Mouse (Mus musculus) liver, embryonic 16.5 days (tissue): ENCODE results near the gene Hnrnpa3. TPM values are rescaled to one million over a fixed set of nuclear protein-coding genes. Genes with fewer than 3 reads are reported as not detected.

ENCODE experiments used
- ATAC-seq: fragments of 200-750 bp; cut with Nextera tagmentation; 2 replicates; pipeline ENCODE4 v1.8.0; 2017; ENCODE audit warnings: low read depth, mild to moderate bottlenecking, moderate number of reproducible peaks, moderate library complexity
- H3K27ac ChIP-seq: fragments of 300-500 bp; sonication (generic); 2 replicates; pipeline ENCODE4 v1.5.1; 2014; ENCODE audit warnings: mild to moderate bottlenecking, low read length
- H3K27me3 ChIP-seq: fragments of 300-500 bp; sonication (generic); 2 replicates; pipeline ENCODE4 v1.6.1; 2014; ENCODE audit warnings: low read depth, low read length, mixed read lengths; ENCODE audit not compliant: control insufficient read depth, insufficient read depth
- H3K36me3 ChIP-seq: fragments of 300-500 bp; sonication (generic); 2 replicates; pipeline ENCODE4 v1.6.1; 2014; ENCODE audit warnings: mild to moderate bottlenecking; ENCODE audit not compliant: control insufficient read depth, insufficient read depth
- H3K4me1 ChIP-seq: fragments of 300-500 bp; sonication (generic); 2 replicates; pipeline ENCODE4 v1.6.1; 2014; ENCODE audit warnings: low read depth, low read length, mixed read lengths; ENCODE audit not compliant: control insufficient read depth
- H3K4me2 ChIP-seq: fragments of 300-500 bp; sonication (generic); 2 replicates; pipeline ENCODE4 v1.6.1; 2014; ENCODE audit warnings: low read depth, low read length, mixed read lengths
- H3K4me3 ChIP-seq: fragments of 300-500 bp; sonication (generic); 2 replicates; pipeline ENCODE4 v1.5.1; 2014; ENCODE audit warnings: low read depth, mild to moderate bottlenecking, low read length
- H3K9ac ChIP-seq: fragments of 300-500 bp; sonication (generic); 2 replicates; pipeline ENCODE4 v1.6.1; 2014; ENCODE audit warnings: low read depth, low read length
- H3K9me3 ChIP-seq: fragments of 300-500 bp; sonication (generic); replicated peaks from 2 replicates; pipeline ENCODE4 v1.6.1; 2016; ENCODE audit warnings: low read length; ENCODE audit not compliant: control insufficient read depth
- WGBS: fragments of 180-500 bp; shearing (Covaris S2); extraction: QIAGEN DNeasy Blood & Tissue Kit; methylation state at CpG from one replicate; pipeline ENCODE4 v1.1.7; 2014; ENCODE audit not compliant: insufficient replicate concordance; 5-methylcytosine and 5-hydroxymethylcytosine counted together
- polyA plus RNA-seq: library from polyadenylated mRNA; unstranded; fragments of >200 nt; fragmentation: Nextera tagmentation; extraction: Ambion mirVana; gene quantifications from 2 replicates; pipeline ENCODE4 v1.2.1, GENCODE M21; 2015

Gene Hnrnpa3
- polyA plus RNA-seq, 1 experiment from 2014 or later: 94.3 TPM

DNA sequence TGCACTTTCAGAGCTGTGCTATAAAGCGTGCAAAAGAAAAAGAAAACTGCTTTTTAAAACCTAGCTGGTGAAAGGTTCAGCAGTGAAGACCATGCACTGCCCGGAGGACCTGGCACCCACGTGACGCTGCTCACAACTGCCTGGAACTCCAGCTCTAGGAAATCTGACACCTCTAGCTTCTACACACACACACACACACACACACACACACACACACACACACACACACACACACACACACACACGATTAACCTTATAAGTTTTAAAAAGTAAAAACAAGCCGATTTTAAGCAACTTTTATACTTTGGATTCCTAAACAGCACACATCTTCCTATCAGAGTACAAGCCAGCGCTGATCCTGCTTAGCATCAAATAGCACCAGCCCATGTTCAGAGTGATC, 22.4 kb downstream of the Hnrnpa3 start:
- Histone ChIP-seq H3K9ac (no peak overlapping the region), H3K4me3 (no peak overlapping the region), H3K27me3 (no peaks in the 10 kb centered on the region), H3K4me1 (peaks cover 22% of the 10 kb centered on the region), H3K27ac (no peak overlapping the region), H3K4me2 (no peak overlapping the region), H3K9me3 (no peaks in the 10 kb centered on the region), H3K36me3 (peaks cover 21% of the 10 kb centered on the region)
- WGBS: 63% methylated on average over 7 of the region's 7 CpGs
- no peak for ATAC-seq

DNA sequence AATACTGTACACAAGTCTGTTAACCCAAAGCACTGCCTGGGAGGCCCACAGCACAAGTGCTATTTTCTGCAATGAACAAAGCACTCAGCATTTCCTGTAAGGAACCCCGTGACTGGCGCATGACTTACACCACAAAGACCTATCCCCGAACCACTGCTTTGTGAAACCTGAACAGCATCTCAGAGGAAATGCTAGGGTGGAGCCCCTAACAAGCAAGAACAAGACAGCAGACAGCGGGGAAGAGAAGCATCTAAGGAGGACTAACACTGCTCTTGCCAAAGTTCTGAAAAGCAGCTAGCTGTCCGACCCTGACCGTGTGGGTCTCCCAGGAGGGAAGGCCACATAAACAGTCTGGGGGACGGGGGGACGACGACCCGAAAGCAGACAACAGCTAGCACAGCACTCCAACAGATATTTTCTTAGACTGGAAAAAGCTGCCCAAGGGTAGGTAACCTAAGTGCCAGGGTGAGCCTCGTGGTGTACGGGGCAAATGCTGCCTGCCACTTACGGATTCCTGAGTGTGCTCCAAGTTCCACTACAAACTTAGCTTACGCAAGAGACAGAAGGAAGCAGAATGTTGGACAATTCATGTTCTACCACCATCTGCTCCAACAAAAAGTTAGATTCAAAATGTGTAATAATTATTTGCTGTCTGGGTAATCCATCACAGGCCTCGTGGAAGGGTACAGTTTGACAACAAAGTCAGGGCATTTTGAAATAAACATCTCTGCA, 24.1 kb downstream of the Hnrnpa3 start:
- Histone ChIP-seq H3K27me3 (no peaks in the 10 kb centered on the region), H3K9ac (no peak overlapping the region), H3K4me3 (no peak overlapping the region), H3K9me3 (no peaks in the 10 kb centered on the region), H3K27ac (peak overlapping the region; percentile 75), H3K4me1 (peaks cover 32% of the 10 kb centered on the region), H3K4me2 (peak overlapping the region; percentile 30), H3K36me3 (peaks cover 11% of the 10 kb centered on the region)
- peak; percentile 49 for ATAC-seq
- WGBS: 31% methylated on average over 15 of the region's 15 CpGs

GRCm38 (mm10) chr2:75684526-75684925, 25.5 kb downstream of the Hnrnpa3 start:
- ATAC-seq: no peak
- Histone ChIP-seq H3K4me2 (no peak overlapping the region), H3K36me3 (peaks cover 2% of the 10 kb centered on the region; the same call in 1 of the 2 replicates), H3K27me3 (no peaks in the 10 kb centered on the region), H3K9me3 (no peaks in the 10 kb centered on the region), H3K27ac (no peak overlapping the region), H3K9ac (no peak overlapping the region), H3K4me3 (no peak overlapping the region), H3K4me1 (peaks cover 42% of the 10 kb centered on the region)
- 82% methylated on average over 3 of the region's 3 CpGs for WGBS

DNA sequence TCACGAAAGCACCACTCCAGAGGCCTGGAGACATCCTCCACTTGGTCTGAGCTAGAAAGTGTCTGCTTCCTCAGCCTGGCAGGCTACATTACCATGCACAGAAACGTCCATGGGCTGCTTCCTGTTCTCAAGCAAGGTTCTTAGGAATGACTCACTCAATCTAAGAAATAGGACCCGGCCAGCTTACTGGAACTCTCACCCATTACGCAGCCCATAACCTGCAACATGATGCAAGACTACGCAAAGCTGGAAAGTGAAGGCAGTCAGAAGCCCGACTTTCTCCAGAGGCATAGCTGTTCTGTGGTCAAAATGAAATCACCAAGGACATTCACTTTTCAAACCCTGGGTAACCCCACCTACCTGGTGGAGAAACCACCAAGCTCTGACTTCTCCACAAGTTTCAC, 26.4 kb downstream of the Hnrnpa3 start:
- H3K36me3 ChIP-seq: 0 out of 2 replicates have a peak, but pooled peaks cover 2% of the 10 kb centered on the region
- peaks cover 42% of the 10 kb centered on the region for H3K4me1 ChIP-seq
- no peak overlapping the region; the same call in 1 of the 2 replicates for H3K27ac ChIP-seq
- H3K27me3 ChIP-seq: no peaks in the 10 kb centered on the region
- 44% methylated on average over 6 of the region's 6 CpGs for WGBS
- peak; percentile 30 for ATAC-seq
- no peak overlapping the region for H3K4me2 ChIP-seq
- H3K9me3 ChIP-seq: no peaks in the 10 kb centered on the region
- no peak overlapping the region for H3K4me3 ChIP-seq
- no peak overlapping the region for H3K9ac ChIP-seq

- H3K36me3 ChIP-seq: peaks cover 4% of the 10 kb centered on the region; the same call in 1 of the 2 replicates
- H3K9ac ChIP-seq: no peak overlapping the region
- no peak overlapping the region for H3K4me2 ChIP-seq
- no peaks in the 10 kb centered on the region for H3K9me3 ChIP-seq
- 79% methylated on average over 10 of the region's 10 CpGs for WGBS
- H3K27me3 ChIP-seq: no peaks in the 10 kb centered on the region
- no peak for ATAC-seq
- H3K4me1 ChIP-seq: peaks cover 36% of the 10 kb centered on the region
- H3K4me3 ChIP-seq: no peak overlapping the region
- no peak overlapping the region for H3K27ac ChIP-seq
These were observed 28.1 kb downstream of the Hnrnpa3 start for GRCm38 (mm10) chr2:75687040-75687749.

GRCm38 (mm10) chr2:75688901-75689300, 29.8 kb downstream of the Hnrnpa3 start:
- no peaks in the 10 kb centered on the region for H3K27me3 ChIP-seq
- H3K27ac ChIP-seq: no peak overlapping the region
- H3K4me2 ChIP-seq: no peak overlapping the region
- 59% methylated on average over 1 of the region's 1 CpGs for WGBS
- peaks cover 33% of the 10 kb centered on the region for H3K4me1 ChIP-seq
- no peaks in the 10 kb centered on the region for H3K9me3 ChIP-seq
- peaks cover 4% of the 10 kb centered on the region; the same call in 1 of the 2 replicates for H3K36me3 ChIP-seq
- no peak overlapping the region for H3K9ac ChIP-seq
- no peak overlapping the region for H3K4me3 ChIP-seq
- no peak for ATAC-seq

GRCm38 (mm10) chr2:75689482-75690158, 30.6 kb downstream of the Hnrnpa3 start:
- no peak overlapping the region for H3K9ac ChIP-seq
- no peak overlapping the region for H3K27ac ChIP-seq
- H3K4me2 ChIP-seq: no peak overlapping the region
- ATAC-seq: no peak
- no peak overlapping the region for H3K4me3 ChIP-seq
- H3K4me1 ChIP-seq: peaks cover 28% of the 10 kb centered on the region
- H3K27me3 ChIP-seq: no peaks in the 10 kb centered on the region
- no peaks in the 10 kb centered on the region for H3K9me3 ChIP-seq
- H3K36me3 ChIP-seq: peaks cover 4% of the 10 kb centered on the region; the same call in 1 of the 2 replicates
- 82% methylated on average over 10 of the region's 10 CpGs for WGBS

- H3K36me3 ChIP-seq: peaks cover 4% of the 10 kb centered on the region; the same call in 1 of the 2 replicates
- H3K9me3 ChIP-seq: no peaks in the 10 kb centered on the region
- H3K4me3 ChIP-seq: no peak overlapping the region
- no peak overlapping the region for H3K9ac ChIP-seq
- no peak overlapping the region for H3K4me2 ChIP-seq
- ATAC-seq: no peak
- H3K27me3 ChIP-seq: no peaks in the 10 kb centered on the region
- WGBS: 75% methylated on average over 4 of the region's 4 CpGs
- no peak overlapping the region for H3K27ac ChIP-seq
- H3K4me1 ChIP-seq: peaks cover 28% of the 10 kb centered on the region
These were observed 31.6 kb downstream of the Hnrnpa3 start for GRCm38 (mm10) chr2:75690656-75691055.
